Mouse (Mus musculus): ENCODE measurements around the gene Tbxas1.

- no peak for TF ChIP-seq POLR2A (IDR thresholded peaks at IDR 0.05; ENCODE audit: extremely low read depth, insufficient read depth, low read length)
- no peak for TF ChIP-seq CTCF (IDR thresholded peaks at IDR 0.05; ENCODE audit: low read depth, low read length)
Measured at GRCm38 (mm10) chr6:39025038-39025437, 149.8 kb downstream of the Tbxas1 start.
